Mouse (Mus musculus): ENCODE measurements around the gene Tmcc3.

The Tmcc3 gene

DNA sequence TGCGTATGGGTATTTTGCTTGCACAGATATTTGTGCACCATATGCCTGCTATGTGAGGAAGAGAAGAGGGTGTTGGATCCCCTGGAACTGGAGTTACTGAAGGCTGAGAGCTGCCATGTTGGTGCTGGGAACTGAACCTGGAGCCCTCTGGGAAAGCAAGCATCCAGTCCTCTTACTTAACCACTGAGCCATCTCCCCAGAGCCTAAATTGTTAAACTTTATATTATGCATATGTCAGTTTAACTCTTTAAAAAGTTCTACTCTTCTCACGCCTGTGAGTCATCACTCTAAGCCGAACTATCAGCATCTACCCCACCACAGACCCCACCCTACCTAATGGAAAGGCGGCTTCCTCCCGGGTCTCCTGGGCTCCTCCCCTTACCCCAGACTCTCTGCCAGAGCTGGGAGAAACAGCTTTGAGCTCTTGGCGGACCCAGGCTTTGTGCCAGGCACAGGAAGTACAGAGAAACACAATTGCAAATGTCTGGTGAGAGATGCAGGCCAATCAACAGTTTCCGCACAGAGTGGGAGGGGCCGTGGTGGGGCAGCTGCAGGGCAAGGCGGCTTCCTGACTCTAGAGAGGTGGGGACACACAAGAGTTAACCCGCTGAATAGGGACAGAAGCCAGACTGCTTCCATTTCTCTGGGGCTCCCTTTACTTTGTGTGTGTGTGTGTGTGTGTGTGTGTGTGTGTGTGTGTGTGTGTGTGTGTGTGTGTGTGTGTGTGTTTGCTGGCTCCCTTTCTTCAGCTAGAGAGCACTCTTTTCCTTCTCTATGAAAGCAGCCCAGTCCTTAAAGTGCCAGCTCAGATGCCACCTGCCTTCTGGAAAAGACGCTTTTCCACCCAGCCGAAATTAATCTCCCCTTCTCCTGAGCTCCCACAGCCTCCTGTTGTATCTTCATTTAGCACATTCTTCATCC lies 114.5 kb downstream of the Tmcc3 start:
- DNase-seq = peak; percentile 33

DNA sequence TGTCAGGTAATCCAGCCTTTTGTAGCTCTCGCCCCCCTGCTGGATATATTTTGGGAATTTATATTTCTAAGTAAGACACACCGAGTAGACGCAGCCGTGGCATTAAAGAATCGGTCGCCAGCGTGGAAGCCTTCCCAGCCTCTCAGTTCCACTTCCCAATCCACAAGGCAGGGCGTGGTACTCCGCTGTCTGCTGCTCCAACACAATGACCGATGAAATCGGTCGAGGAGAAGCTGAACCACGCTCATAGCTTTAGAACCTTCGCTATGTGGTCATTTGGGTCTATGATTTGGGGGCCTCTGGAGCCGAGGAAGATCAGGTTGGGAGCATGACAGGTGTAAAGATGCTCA lies 115.1 kb downstream of the Tmcc3 start:
- no peak for DNase-seq

DNA sequence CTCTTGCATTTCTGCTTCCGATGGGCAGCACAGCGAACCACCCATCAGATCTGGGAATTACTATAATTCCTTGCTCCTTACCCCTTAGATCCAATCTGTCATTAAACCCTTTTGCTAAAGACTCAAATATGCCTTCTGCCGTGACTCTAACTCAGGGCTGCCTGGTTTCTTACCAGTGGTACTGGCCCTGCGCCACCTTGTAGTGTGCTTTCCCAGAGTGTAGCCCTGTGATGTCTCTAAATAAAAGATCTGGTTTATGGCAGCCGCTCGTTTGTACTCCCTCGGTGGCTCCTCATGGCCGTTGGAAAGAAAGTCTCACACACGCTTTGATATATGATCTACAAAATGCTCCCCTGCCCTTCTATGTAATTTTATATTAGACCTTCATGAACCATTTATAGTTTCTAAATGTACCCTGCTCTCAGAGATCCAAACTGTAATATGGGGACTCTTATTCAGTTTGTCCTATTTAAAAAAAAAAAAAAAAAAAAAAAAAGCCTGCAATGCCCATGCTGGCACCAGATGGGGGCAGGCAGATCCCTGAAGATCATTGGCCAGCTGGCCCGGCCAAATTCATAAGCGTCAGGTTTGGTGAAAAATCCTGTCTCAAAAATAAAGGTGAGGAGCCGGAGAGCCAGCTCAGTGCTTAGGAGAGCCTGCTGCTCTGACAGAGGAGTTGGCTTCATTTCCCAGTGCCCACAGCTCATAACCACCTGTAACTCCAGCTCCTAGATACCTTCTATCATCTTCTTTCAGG lies 116.6 kb downstream of the Tmcc3 start:
- peak; percentile 37 for DNase-seq

DNA sequence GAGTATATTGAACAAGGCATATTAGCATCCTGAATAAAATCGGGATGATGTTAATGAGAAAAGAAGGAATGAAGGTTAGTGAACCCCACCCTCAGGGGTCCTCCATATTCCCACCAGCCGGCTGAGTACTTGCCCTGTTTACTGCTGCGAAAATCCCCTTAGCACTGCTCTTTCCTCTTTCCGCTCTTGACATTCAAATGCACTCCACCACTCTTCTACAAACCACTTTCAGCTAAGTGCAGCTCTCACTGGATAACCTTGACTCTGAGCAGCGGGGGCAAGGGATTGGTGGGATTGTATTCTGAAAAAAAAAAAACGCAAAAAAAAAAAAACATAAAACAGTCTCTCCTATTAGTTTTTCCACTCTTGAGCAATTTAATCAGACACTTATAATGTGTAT lies 118.8 kb downstream of the Tmcc3 start:
- no peak for DNase-seq

DNA sequence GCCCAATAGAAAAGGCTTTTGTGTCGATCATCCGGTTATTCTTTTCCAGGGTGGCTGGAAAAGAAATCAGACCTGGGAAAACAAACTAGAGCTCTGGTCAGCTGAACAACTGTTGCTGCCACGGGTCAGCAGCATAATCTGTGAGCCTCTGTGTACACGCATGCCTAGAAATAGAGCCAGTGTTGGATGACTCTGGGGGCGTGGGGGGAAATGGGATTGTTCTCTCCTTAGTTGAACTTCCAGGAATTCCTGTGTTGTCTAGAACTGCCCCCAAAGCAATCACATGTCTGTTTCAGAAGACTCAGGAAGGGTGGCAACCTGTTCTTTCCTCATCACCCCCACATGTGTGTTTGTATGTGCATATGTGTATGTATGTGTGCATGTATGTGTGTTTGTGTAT lies 121.2 kb downstream of the Tmcc3 start:
- no peak for DNase-seq

DNA sequence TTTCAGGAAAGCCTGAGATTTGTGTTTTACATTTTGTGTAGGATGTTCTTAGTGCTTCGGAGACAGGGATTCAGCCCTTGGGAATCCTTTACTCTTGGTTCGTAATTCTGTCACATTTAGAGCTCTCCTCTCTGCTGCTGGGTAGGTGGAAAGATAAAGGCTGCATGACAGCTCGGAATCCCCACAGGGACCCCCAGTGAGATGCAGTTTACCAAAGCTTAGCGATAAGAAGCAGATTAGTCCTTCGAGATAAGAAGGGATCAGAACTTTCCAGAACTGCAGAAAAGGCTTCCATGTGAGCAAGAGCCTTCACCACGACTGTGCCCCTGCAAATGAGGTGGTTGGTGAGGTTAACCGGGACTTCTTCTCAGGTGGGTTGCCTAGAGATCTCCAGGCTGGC lies 122.2 kb downstream of the Tmcc3 start:
- DNase-seq = no peak

DNA sequence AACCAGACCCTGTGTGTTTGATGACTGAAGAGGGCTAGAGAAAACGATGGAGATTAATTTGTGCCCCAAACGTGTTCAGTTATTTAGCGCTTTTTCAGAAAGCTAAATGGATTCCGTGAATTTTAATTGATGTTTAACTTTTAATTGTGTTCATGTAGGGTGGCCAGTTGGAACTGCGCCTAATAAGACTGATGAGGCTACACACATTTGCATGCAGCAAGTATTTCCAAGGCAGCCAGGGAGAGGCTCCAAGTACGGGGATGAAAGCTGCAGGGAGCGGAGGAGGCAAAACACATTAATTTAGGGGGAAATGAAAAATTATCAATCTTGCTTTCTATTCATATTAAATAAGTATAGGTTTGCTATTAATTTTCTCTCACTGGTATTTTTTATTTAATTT lies 131.0 kb downstream of the Tmcc3 start:
- DNase-seq = no peak

DNA sequence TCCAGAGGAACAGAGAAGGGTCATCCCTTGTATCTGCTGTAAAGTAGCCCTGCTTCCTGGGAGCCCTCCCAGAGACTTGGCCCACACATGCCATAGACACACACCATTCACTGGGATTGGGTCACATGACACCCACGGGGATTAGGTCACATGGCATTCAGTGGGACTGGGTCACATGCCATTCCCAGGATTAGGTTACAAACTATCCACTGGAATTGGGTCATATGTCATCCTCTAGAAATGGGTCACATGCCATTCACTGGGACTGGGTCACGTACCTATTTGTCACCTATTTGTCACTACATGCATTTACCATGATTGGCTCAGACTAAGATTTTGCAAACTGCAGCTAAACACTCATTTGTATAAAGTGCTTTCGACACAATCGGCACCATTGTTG lies 131.7 kb downstream of the Tmcc3 start:
- no peak for DNase-seq

DNA sequence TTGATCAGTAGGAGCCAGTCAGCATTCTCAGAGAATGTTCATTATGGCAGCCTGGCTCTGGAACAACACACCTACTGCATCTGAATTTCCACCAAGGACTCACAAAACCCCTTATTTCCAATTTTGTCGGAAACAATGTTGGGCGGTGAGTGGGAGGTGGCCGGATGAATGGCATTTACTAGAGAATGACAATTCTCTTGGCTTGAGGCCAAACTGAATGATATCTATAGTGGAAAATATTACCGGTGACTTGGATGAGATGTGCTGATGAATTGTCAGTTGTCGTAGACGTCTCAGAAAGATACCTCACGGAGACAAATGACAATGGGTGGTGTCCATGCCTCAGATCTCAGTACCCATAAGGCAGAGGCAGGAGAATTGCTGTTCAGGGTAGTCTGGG lies 133.4 kb downstream of the Tmcc3 start:
- DNase-seq = no peak

DNA sequence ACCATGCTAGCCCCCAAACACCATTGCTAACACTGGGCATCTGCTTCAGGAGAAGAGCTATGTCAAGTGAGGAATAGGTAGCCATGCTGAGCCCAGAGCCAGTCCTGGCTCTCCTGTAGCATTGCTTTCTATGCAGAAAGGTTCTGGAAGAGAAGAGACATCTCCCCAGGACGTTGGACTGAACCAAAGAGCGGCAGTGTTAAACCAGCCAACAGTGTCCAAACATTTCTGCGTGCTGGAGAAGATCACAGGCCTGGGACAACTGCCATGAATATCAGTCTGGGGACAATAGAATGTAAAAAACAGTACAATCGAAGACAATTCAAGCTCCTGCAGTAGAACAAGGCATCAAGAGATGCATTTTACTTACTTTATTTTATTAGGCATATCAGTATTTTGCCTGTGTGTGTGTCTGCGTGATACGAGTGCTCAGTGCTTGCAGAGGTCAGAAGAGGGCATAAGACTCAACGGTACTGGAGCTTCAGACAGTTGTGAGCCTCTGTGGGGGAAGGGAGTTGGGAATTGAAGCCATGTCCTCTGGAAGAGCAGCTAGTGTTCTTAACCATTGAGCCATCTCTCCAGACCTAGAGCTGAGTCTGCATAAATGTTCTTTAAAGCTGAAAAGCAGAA lies 134.7 kb downstream of the Tmcc3 start:
- DNase-seq = no peak

DNA sequence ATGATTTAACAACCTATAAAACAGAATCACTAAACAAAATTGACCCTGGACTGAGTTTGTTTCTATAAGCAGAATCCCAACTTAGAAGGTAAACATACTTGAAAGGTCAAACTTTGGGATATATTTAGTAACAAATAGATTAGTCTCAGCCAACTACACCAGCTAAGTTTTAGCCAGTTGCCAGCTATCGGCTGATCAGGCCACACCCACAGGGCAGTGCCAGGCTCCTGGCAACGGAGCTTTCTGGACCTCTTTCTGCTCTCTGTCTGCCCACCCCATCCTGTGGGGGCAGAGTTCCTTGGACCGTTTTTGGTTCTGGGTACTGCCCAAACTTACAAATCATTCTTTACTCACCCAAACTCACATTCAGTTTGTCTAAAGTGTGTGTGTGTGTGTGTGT lies 137.9 kb downstream of the Tmcc3 start:
- no peak for DNase-seq

DNA sequence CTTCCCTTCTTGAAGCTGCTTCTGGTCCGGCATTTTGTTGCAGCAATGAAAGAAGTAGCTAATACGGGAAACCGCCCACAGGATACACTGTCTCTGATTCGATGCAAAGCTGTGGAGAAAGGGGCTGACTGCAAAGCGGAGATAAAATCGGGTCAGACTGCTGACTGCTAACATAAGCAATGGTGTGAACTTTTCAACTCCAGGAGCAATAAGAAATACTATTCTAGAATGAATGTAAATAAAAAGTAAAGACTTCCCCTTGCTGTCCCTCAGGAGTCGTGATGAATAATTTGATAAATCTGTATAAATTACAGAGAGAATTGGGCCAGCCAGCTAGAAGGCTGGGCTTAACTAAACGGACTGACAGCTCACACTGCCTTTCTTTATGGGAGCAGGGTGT lies 139.0 kb downstream of the Tmcc3 start:
- DNase-seq = no peak

DNA sequence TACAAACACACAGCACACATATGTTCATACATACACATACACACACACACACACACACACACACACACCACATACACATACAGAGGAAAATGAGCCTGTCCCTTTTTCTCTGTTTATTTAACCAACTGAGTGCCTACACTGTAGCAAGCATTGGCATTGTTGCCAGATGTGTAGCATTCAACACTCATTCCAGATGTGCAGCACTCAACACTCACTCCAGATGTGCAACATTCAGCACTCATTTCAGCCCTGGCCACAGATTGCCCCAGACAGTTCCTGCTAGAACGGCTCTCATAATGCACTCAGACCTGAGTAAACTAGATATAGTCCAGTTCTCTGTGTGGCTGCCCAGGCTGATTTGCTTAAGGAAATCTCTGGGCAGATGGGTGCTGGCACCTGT lies 145.7 kb downstream of the Tmcc3 start:
- DNase-seq = no peak

DNA sequence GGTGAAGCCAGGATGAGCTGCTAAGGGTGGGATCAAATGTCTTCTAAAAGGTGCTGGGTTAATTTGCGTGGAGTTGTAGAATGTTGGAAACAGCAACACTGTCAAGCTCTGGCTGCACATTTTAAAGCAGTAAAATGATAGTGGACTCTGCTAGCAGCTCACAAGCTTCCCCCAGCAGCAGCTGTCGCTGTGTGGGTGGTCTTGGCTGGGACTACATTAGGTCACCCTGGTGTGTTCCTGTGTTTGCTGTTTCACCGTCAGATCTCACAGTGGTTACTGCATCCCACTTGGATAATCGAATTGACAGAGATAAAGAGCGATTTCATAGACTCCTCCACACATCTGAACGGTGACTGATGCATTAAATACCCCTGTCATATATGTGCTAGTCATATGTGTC lies 146.9 kb downstream of the Tmcc3 start:
- DNase-seq = no peak

DNA sequence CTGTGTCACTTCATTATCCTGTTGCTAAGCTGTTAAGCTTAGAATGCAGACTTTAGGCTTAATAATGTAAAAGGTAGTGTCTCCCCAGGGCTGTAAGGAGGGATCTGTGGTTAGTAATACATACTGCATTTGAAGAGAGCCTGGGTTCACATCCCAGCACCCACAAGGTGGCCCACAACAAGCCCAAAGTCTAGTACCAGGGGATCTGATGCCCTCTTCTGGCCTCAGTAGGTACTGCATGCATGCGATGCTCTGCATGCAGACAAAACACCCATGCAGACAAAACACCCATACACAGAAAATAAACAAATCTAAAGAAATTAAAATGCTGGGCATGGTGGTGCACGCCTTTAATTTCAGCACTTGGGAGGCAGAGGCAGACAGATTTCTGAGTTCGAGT lies 149.6 kb downstream of the Tmcc3 start:
- DNase-seq = no peak

DNA sequence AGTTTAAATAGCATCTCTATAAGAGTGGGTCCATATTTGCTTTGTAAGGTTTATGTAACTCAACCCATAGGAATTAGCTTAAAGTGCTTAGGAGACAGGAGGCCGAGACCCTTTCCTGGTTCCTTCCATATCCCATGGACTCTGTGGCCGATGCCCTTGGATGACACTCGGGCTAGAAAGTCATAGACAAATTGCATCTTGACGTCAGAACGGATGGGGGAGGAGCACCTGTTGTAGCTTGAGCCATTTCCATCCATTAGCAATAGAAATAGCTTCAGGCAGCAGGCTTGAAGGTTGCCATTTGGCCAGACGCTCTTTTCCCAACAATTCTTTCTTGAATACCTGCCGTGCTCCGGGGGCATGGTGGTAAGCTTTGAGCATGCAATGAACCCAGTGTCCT lies 150.1 kb downstream of the Tmcc3 start:
- DNase-seq = no peak

DNA sequence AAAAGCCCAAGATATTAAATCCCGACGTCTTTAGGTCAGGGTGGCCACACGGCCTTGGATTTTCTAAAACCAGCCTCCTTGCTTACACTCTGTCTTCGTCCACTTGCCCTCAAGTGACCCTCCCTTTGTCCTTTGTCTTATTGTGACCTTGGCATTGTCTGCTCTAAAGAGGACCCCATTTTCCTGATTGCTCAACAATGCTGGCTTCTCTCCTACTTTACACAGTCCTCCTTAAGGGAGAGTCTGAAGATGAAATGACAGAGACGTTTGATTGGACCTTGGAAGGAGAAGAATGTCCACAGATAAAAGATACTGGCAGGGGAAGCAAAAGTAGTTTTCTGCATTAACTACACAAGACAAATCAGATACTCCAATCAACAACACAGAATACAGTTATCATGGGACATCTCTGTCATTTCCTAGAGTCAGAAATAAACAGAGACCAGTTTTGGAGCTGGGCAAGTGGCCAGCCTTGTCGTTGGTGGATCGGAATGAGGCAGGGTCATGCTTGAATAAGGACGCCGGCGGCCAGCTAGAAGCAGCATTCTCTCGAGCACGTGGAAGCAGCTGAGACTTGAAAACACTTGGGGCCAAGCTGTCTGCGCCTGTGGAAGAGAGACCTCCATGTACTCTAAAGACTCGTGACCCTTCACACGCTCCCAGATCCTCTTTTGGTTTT lies 150.8 kb downstream of the Tmcc3 start:
- DNase-seq = no peak

DNA sequence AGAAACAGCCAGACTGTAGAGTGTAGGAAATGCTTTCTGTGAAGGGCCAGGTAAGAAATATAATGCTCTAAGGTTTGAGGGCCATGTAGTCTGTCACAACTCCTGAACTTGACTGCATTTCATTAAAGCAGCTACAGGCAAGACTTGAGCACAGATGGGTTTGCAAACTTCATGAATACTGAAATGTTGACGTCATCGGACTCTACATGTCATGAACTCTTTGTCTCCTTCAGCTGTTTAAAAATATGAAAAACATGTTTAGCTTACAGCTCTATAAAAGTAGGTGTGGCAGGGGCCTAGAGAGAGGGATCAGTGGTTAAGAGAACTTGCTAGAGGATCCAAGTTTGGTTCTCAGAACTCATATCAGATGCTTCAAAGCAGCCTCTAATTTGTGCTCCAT lies 151.7 kb downstream of the Tmcc3 start:
- no peak for DNase-seq

DNA sequence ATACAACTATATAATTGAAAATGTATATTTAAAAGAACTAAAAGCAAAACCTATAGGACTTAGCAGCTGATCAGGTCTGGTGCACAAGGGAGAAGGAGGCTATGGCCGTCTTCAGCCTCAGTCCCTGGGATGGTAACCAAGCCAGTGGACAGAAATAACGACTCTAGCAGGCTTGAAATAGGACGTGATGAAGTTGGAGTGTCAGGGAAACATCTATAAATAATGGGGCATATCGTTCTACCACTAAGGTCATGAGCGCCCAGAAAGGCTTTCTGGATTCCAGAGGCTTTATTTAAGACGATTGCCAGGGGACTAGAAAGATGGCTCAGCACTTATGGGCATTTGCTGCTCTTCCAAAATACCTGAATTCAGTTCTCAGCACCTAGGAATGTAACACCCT lies 153.9 kb downstream of the Tmcc3 start:
- DNase-seq = no peak

DNA sequence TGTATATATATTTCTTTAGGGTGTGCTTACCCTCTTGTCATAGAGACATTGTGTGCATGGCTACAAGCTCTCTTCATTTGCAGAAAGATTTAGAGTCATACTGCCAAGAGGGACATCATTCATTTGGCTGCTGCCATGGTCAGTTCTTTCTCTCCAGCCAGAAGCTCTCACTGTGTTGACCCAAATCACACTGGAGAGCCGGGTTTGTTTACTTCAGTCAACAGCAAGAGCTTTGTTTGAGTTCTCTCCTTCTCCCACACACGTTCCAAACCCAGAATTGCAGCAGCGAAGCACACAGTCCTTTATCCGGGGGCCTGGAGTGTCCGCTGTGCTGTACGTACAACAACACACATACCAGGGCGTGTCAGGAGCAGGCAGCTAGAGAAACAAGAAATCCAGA lies 154.6 kb downstream of the Tmcc3 start:
- DNase-seq = no peak

DNA sequence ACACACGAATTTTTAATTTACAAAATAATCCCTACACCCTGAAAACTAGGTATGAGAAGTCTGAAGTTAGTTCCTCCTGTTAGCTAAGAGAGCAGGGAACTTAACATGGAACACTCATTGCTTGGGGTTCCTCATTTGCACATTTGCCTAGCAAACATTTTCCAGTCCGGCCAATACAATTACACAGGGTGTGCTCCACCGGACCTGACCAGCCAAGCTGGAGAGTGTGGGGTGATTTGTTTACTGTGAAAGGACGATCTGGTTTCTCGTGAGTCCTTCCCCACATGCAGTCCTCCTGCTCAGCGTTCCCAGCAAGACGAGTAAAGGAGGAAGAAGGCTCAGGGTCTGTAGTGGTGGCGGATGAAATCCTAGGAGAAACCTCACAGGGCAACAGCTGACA lies 159.7 kb downstream of the Tmcc3 start:
- DNase-seq = no peak

DNA sequence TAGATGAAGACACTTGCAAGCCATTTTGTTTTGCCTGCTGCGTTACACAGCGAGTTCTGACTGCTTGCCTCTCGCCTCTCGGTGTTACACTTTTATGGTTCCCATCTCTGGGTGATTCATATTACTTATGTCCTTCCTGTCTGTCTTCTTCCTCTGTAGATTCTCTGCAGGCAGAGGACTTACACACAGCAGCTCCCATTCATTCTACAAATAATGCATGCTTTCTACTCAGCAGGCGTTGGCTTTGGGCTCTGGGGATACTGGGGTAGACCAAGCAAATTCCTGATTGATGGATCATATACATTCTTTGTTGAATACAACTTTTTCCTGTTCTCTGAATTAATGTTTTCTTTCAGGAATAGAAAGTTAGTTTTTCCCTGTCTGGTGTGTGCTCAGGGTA lies 161.8 kb downstream of the Tmcc3 start:
- DNase-seq = no peak

DNA sequence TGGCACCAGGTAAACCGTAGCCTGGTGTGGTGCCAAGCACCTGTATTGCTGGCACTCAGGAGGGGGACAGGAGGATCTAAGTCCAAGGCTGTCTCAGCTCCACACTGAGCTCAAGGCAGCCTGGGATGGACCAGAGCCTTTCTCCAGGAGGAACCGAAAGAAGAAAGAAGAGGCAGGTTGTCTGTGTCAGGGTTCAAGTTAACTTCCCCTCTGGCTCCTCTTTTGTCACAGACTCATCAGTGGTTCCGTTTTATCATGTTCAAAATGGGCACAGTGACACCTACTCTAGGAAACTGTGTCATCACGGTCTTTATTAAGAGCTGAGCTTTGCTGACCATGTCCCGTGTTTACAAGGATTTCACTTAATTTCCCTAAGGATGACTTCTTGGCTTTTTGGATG lies 162.4 kb downstream of the Tmcc3 start:
- no peak for DNase-seq

Data from cerebellum, adult 11 months (tissue).